Mouse (Mus musculus): Measurements from ENCODE around the gene Nrxn1. TPM values are rescaled to one million over a fixed set of nuclear protein-coding genes. Genes with fewer than 3 reads are reported as not detected.
A peak's percentile ranks its signal among the peaks of the same experiment; 100 is the strongest.
"Not testable (repeated sequence)": the region's sequence is repeated elsewhere in the genome, so short reads cannot be mapped to it uniquely, and the experiment has no call there.

The Nrxn1 gene
- polyA plus RNA-seq, 1 experiment from 2014 or later = 2.1 TPM

GRCm38 (mm10) chr17:90253451-90254131 lies 839.3 kb downstream of the Nrxn1 start:
- no peak overlapping the region for H3K9ac ChIP-seq (ENCODE audit: low read depth, low read length)
- no peaks in the 10 kb centered on the region for H3K9me3 ChIP-seq (ENCODE audit: control insufficient read depth, low read length)
- no peak overlapping the region for H3K27ac ChIP-seq (ENCODE audit: low read length)
- no peaks in the 10 kb centered on the region for H3K27me3 ChIP-seq (replicated peaks; ENCODE audit: control insufficient read depth, insufficient read depth, low read length)
- H3K4me2 ChIP-seq (ENCODE audit: low read depth, low read length) = no peak overlapping the region
- peak; percentile 77 for ATAC-seq
- no peak overlapping the region for H3K4me3 ChIP-seq (ENCODE audit: low read length)
- no peaks in the 10 kb centered on the region for H3K36me3 ChIP-seq (ENCODE audit: control insufficient read depth, insufficient read depth, low read length)
- WGBS = 41% methylated on average over 5 of the region's 5 CpGs
- H3K4me1 ChIP-seq (ENCODE audit: control insufficient read depth, insufficient read depth, low read length) = no peaks in the 10 kb centered on the region

GRCm38 (mm10) chr17:90252196-90252595 lies 840.7 kb downstream of the Nrxn1 start:
- WGBS = 50% methylated on average over 1 of the region's 1 CpGs
- Histone ChIP-seq H3K9me3 (ENCODE audit: control insufficient read depth, low read length) (no peaks in the 10 kb centered on the region), H3K9ac (ENCODE audit: low read depth, low read length) (no peak overlapping the region), H3K27ac (ENCODE audit: low read length) (no peak overlapping the region), H3K4me3 (ENCODE audit: low read length) (no peak overlapping the region), H3K4me1 (ENCODE audit: control insufficient read depth, insufficient read depth, low read length) (no peaks in the 10 kb centered on the region), H3K4me2 (ENCODE audit: low read depth, low read length) (no peak overlapping the region), H3K27me3 (replicated peaks; ENCODE audit: control insufficient read depth, insufficient read depth, low read length) (no peaks in the 10 kb centered on the region), H3K36me3 (ENCODE audit: control insufficient read depth, insufficient read depth, low read length) (no peaks in the 10 kb centered on the region)
- ATAC-seq = no peak

- no peak overlapping the region for H3K9ac ChIP-seq (ENCODE audit: low read depth, low read length)
- H3K27me3 ChIP-seq (replicated peaks; ENCODE audit: control insufficient read depth, insufficient read depth, low read length) = no peaks in the 10 kb centered on the region
- H3K9me3 ChIP-seq (ENCODE audit: control insufficient read depth, low read length) = no peaks in the 10 kb centered on the region
- no peak overlapping the region for H3K4me3 ChIP-seq (ENCODE audit: low read length)
- H3K4me2 ChIP-seq (ENCODE audit: low read depth, low read length) = no peak overlapping the region
- no peaks in the 10 kb centered on the region for H3K4me1 ChIP-seq (ENCODE audit: control insufficient read depth, insufficient read depth, low read length)
- no peak for ATAC-seq
- no peaks in the 10 kb centered on the region for H3K36me3 ChIP-seq (ENCODE audit: control insufficient read depth, insufficient read depth, low read length)
- 86% methylated on average over 7 of the region's 7 CpGs for WGBS
- no peak overlapping the region for H3K27ac ChIP-seq (ENCODE audit: low read length)
Observed at GRCm38 (mm10) chr17:90247071-90247849, 845.6 kb downstream of the Nrxn1 start.

- no peaks in the 10 kb centered on the region for H3K27me3 ChIP-seq (replicated peaks; ENCODE audit: control insufficient read depth, insufficient read depth, low read length)
- H3K36me3 ChIP-seq (ENCODE audit: control insufficient read depth, insufficient read depth, low read length) = no peaks in the 10 kb centered on the region
- no peak for ATAC-seq
- no peak overlapping the region for H3K4me2 ChIP-seq (ENCODE audit: low read depth, low read length)
- no peaks in the 10 kb centered on the region for H3K4me1 ChIP-seq (ENCODE audit: control insufficient read depth, insufficient read depth, low read length)
- H3K9me3 ChIP-seq (ENCODE audit: control insufficient read depth, low read length) = no peaks in the 10 kb centered on the region
- no peak overlapping the region for H3K4me3 ChIP-seq (ENCODE audit: low read length)
- no peak overlapping the region for H3K27ac ChIP-seq (ENCODE audit: low read length)
- 56% methylated on average over 2 of the region's 2 CpGs for WGBS
- H3K9ac ChIP-seq (ENCODE audit: low read depth, low read length) = no peak overlapping the region
Observed at GRCm38 (mm10) chr17:90244339-90244738, 848.5 kb downstream of the Nrxn1 start.

- ATAC-seq = no peak
- Histone ChIP-seq H3K9ac (ENCODE audit: low read depth, low read length) (no peak overlapping the region), H3K4me1 (ENCODE audit: control insufficient read depth, insufficient read depth, low read length) (no peaks in the 10 kb centered on the region), H3K27ac (ENCODE audit: low read length) (no peak overlapping the region), H3K4me2 (ENCODE audit: low read depth, low read length) (no peak overlapping the region), H3K9me3 (ENCODE audit: control insufficient read depth, low read length) (no peaks in the 10 kb centered on the region), H3K4me3 (ENCODE audit: low read length) (no peak overlapping the region), H3K36me3 (ENCODE audit: control insufficient read depth, insufficient read depth, low read length) (no peaks in the 10 kb centered on the region), H3K27me3 (replicated peaks; ENCODE audit: control insufficient read depth, insufficient read depth, low read length) (no peaks in the 10 kb centered on the region)
- WGBS = 88% methylated on average over 3 of the region's 3 CpGs
Observed at GRCm38 (mm10) chr17:90238964-90239363, 853.9 kb downstream of the Nrxn1 start.

GRCm38 (mm10) chr17:90238517-90238916 lies 854.4 kb downstream of the Nrxn1 start:
- H3K4me2 ChIP-seq (ENCODE audit: low read depth, low read length) = no peak overlapping the region

GRCm38 (mm10) chr17:90235674-90236073 lies 857.2 kb downstream of the Nrxn1 start:
- ATAC-seq; H3K4me1 ChIP-seq (ENCODE audit: control insufficient read depth, insufficient read depth, low read length); H3K36me3 ChIP-seq (ENCODE audit: control insufficient read depth, insufficient read depth, low read length); H3K9ac ChIP-seq (ENCODE audit: low read depth, low read length); H3K9me3 ChIP-seq (ENCODE audit: control insufficient read depth, low read length); H3K27ac ChIP-seq (ENCODE audit: low read length); H3K27me3 ChIP-seq (replicated peaks; ENCODE audit: control insufficient read depth, insufficient read depth, low read length); H3K4me3 ChIP-seq (ENCODE audit: low read length); H3K4me2 ChIP-seq (ENCODE audit: low read depth, low read length): not testable (repeated sequence)
- WGBS = 83% methylated on average over 1 of the region's 1 CpGs

More at GRCm38 (mm10) chr17:90238517-90238916, 854.4 kb downstream of the Nrxn1 start:
- 86% methylated on average over 2 of the region's 2 CpGs for WGBS
- no peaks in the 10 kb centered on the region for H3K27me3 ChIP-seq (replicated peaks; ENCODE audit: control insufficient read depth, insufficient read depth, low read length)
- no peaks in the 10 kb centered on the region for H3K36me3 ChIP-seq (ENCODE audit: control insufficient read depth, insufficient read depth, low read length)
- ATAC-seq = no peak
- H3K9me3 ChIP-seq (ENCODE audit: control insufficient read depth, low read length) = no peaks in the 10 kb centered on the region
- H3K4me3 ChIP-seq (ENCODE audit: low read length) = no peak overlapping the region
- H3K4me1 ChIP-seq (ENCODE audit: control insufficient read depth, insufficient read depth, low read length) = no peaks in the 10 kb centered on the region
- H3K27ac ChIP-seq (ENCODE audit: low read length) = no peak overlapping the region
- no peak overlapping the region for H3K9ac ChIP-seq (ENCODE audit: low read depth, low read length)

GRCm38 (mm10) chr17:90234806-90235205 lies 858.1 kb downstream of the Nrxn1 start:
- no peak overlapping the region for H3K9ac ChIP-seq (ENCODE audit: low read depth, low read length)
- 83% methylated on average over 2 of the region's 2 CpGs for WGBS
- no peak overlapping the region for H3K4me2 ChIP-seq (ENCODE audit: low read depth, low read length)
- H3K4me1 ChIP-seq (ENCODE audit: control insufficient read depth, insufficient read depth, low read length) = no peaks in the 10 kb centered on the region
- ATAC-seq = no peak
- H3K4me3 ChIP-seq (ENCODE audit: low read length) = no peak overlapping the region
- H3K27me3 ChIP-seq (replicated peaks; ENCODE audit: control insufficient read depth, insufficient read depth, low read length) = no peaks in the 10 kb centered on the region
- H3K36me3 ChIP-seq (ENCODE audit: control insufficient read depth, insufficient read depth, low read length) = no peaks in the 10 kb centered on the region
- H3K9me3 ChIP-seq (ENCODE audit: control insufficient read depth, low read length) = no peaks in the 10 kb centered on the region
- H3K27ac ChIP-seq (ENCODE audit: low read length) = no peak overlapping the region

GRCm38 (mm10) chr17:90208547-90208946 lies 884.3 kb downstream of the Nrxn1 start:
- Histone ChIP-seq H3K4me1 (ENCODE audit: control insufficient read depth, insufficient read depth, low read length) (no peaks in the 10 kb centered on the region), H3K9me3 (ENCODE audit: control insufficient read depth, low read length) (no peaks in the 10 kb centered on the region), H3K9ac (ENCODE audit: low read depth, low read length) (no peak overlapping the region), H3K27me3 (replicated peaks; ENCODE audit: control insufficient read depth, insufficient read depth, low read length) (no peaks in the 10 kb centered on the region), H3K27ac (ENCODE audit: low read length) (no peak overlapping the region), H3K4me3 (ENCODE audit: low read length) (no peak overlapping the region), H3K4me2 (ENCODE audit: low read depth, low read length) (no peak overlapping the region), H3K36me3 (ENCODE audit: control insufficient read depth, insufficient read depth, low read length) (no peaks in the 10 kb centered on the region)
- ATAC-seq = no peak

Measured in intestine, embryonic 16.5 days (tissue).